Mouse (Mus musculus) neural tube, embryonic 13.5 days (tissue): ENCODE results near the gene Atp8a1. TPM values are rescaled to one million over a fixed set of nuclear protein-coding genes. Genes with fewer than 3 reads are reported as not detected.

ENCODE experiments used
- ATAC-seq: fragments of 200-750 bp; cut with Nextera tagmentation; 2 replicates; pipeline ENCODE4 v1.8.0; 2017; ENCODE audit warnings: low read depth, mild to moderate bottlenecking, moderate TSS enrichment, moderate library complexity
- H3K27ac ChIP-seq: fragments of 300-500 bp; sonication (generic); replicated peaks from 2 replicates; pipeline ENCODE4 v1.5.1; 2015; ENCODE audit warnings: moderate library complexity, mild to moderate bottlenecking, inconsistent platforms
- H3K27me3 ChIP-seq: fragments of 300-500 bp; sonication (generic); 2 replicates; pipeline ENCODE4 v1.6.1; 2015; ENCODE audit warnings: mild to moderate bottlenecking, inconsistent platforms
- H3K36me3 ChIP-seq: fragments of 300-500 bp; sonication (generic); 2 replicates; pipeline ENCODE4 v1.6.1; 2015; ENCODE audit warnings: mild to moderate bottlenecking, inconsistent platforms
- H3K4me1 ChIP-seq: fragments of 300-500 bp; sonication (generic); replicated peaks from 2 replicates; pipeline ENCODE4 v1.6.1; 2015; ENCODE audit warnings: inconsistent platforms
- H3K4me2 ChIP-seq: fragments of 300-500 bp; sonication (generic); 2 replicates; pipeline ENCODE4 v1.6.1; 2015; ENCODE audit warnings: inconsistent platforms, mild to moderate bottlenecking, moderate library complexity
- H3K4me3 ChIP-seq: fragments of 300-500 bp; sonication (generic); 2 replicates; pipeline ENCODE4 v1.5.1; 2015; ENCODE audit warnings: mild to moderate bottlenecking, inconsistent platforms
- H3K9ac ChIP-seq: fragments of 300-500 bp; sonication (generic); 2 replicates; pipeline ENCODE4 v1.6.1; 2015; ENCODE audit warnings: moderate library complexity, mild to moderate bottlenecking, inconsistent platforms
- H3K9me3 ChIP-seq: fragments of 300-500 bp; sonication (generic); 2 replicates; pipeline ENCODE4 v1.6.1; 2016; ENCODE audit warnings: inconsistent platforms
- WGBS: fragments of 180-500 bp; shearing (Covaris S2); methylation state at CpG from one replicate; pipeline ENCODE4 v1.1.7; 2015; 5-methylcytosine and 5-hydroxymethylcytosine counted together
- polyA plus RNA-seq: library from polyadenylated mRNA; unstranded; fragments of >200 nt; fragmentation: Nextera tagmentation; extraction: Ambion mirVana; gene quantifications from 2 replicates; pipeline ENCODE4 v1.2.1, GENCODE M21; 2015

Gene Atp8a1
- polyA plus RNA-seq: 44.6 and 45.1 TPM in 2 replicates

- H3K36me3 ChIP-seq: no peaks in the 10 kb centered on the region
- WGBS: 2% methylated on average over 60 of the region's 64 CpGs
- peak; percentile 94 for ATAC-seq
- peaks cover 50% of the 10 kb centered on the region for H3K4me1 ChIP-seq
- no peaks in the 10 kb centered on the region for H3K9me3 ChIP-seq
- H3K4me3 ChIP-seq: peak within 1 kb of the TSS; percentile 96
- H3K4me2 ChIP-seq: peak within 1 kb of the TSS; percentile 72
- H3K27me3 ChIP-seq: no peaks in the 10 kb centered on the region
- peak within 1 kb of the TSS; percentile 86 for H3K27ac ChIP-seq
- peak within 1 kb of the TSS; percentile 91 for H3K9ac ChIP-seq
Measured at GRCm38 (mm10) chr5:67847253-67848165, at the start of gene Atp8a1. Atp8a1 (minus strand) TSS chr5:67847434.

- Histone ChIP-seq H3K36me3 (no peaks in the 10 kb centered on the region), H3K9me3 (no peaks in the 10 kb centered on the region), H3K4me2 (peak overlapping the region; percentile 36), H3K9ac (no peak overlapping the region; the same call in 1 of the 2 replicates), H3K27me3 (no peaks in the 10 kb centered on the region), H3K27ac (peak overlapping the region; percentile 57), H3K4me3 (no peak overlapping the region), H3K4me1 (peaks cover 15% of the 10 kb centered on the region)
- ATAC-seq: peak; percentile 73
- WGBS: 19% methylated on average over 9 of the region's 9 CpGs
Measured at GRCm38 (mm10) chr5:67884422-67885210, 37.4 kb upstream of the Atp8a1 start.

- Histone ChIP-seq H3K27ac (no peak overlapping the region; the same call in 1 of the 2 replicates), H3K4me3 (no peak overlapping the region), H3K4me1 (peaks cover 15% of the 10 kb centered on the region), H3K36me3 (no peaks in the 10 kb centered on the region), H3K4me2 (no peak overlapping the region), H3K9ac (no peak overlapping the region), H3K9me3 (no peaks in the 10 kb centered on the region), H3K27me3 (no peaks in the 10 kb centered on the region)
- 42% methylated on average over 1 of the region's 1 CpGs for WGBS
- ATAC-seq: no peak
Measured at GRCm38 (mm10) chr5:67883564-67884171, 36.4 kb upstream of the Atp8a1 start.

GRCm38 (mm10) chr5:67871414-67871813 is 24.2 kb upstream of the Atp8a1 start:
- Histone ChIP-seq H3K4me2 (no peak overlapping the region), H3K27ac (no peak overlapping the region), H3K27me3 (no peaks in the 10 kb centered on the region), H3K36me3 (no peaks in the 10 kb centered on the region), H3K4me1 (no peaks in the 10 kb centered on the region), H3K9me3 (no peaks in the 10 kb centered on the region), H3K4me3 (no peak overlapping the region), H3K9ac (no peak overlapping the region)
- WGBS: 46% methylated on average over 3 of the region's 3 CpGs
- peak; percentile 50; the same call in 1 of the 2 replicates for ATAC-seq

GRCm38 (mm10) chr5:67866221-67866620 is 19.0 kb upstream of the Atp8a1 start:
- H3K27ac ChIP-seq: no peak overlapping the region
- H3K4me2 ChIP-seq: no peak overlapping the region
- no peaks in the 10 kb centered on the region for H3K4me1 ChIP-seq
- no peaks in the 10 kb centered on the region for H3K9me3 ChIP-seq
- no peak overlapping the region for H3K4me3 ChIP-seq
- ATAC-seq: no peak
- no peak overlapping the region for H3K9ac ChIP-seq
- no peaks in the 10 kb centered on the region for H3K36me3 ChIP-seq
- H3K27me3 ChIP-seq: no peaks in the 10 kb centered on the region
- WGBS: 78% methylated on average over 9 of the region's 9 CpGs

- Histone ChIP-seq H3K4me1 (no peaks in the 10 kb centered on the region), H3K4me2 (no peak overlapping the region), H3K27ac (no peak overlapping the region), H3K27me3 (no peaks in the 10 kb centered on the region), H3K36me3 (no peaks in the 10 kb centered on the region), H3K4me3 (no peak overlapping the region), H3K9me3 (no peaks in the 10 kb centered on the region), H3K9ac (no peak overlapping the region)
- no peak for ATAC-seq
- WGBS: 82% methylated on average over 5 of the region's 5 CpGs
Measured at GRCm38 (mm10) chr5:67865670-67866069, 18.4 kb upstream of the Atp8a1 start.

GRCm38 (mm10) chr5:67864508-67865060 is 17.4 kb upstream of the Atp8a1 start:
- H3K4me2 ChIP-seq: no peak overlapping the region
- no peak overlapping the region for H3K27ac ChIP-seq
- WGBS: 87% methylated on average over 2 of the region's 2 CpGs
- ATAC-seq: no peak
- H3K27me3 ChIP-seq: no peaks in the 10 kb centered on the region
- no peak overlapping the region for H3K9ac ChIP-seq
- H3K9me3 ChIP-seq: no peaks in the 10 kb centered on the region
- no peaks in the 10 kb centered on the region for H3K36me3 ChIP-seq
- H3K4me3 ChIP-seq: no peak overlapping the region
- H3K4me1 ChIP-seq: no peaks in the 10 kb centered on the region

GRCm38 (mm10) chr5:67863950-67864391 is 16.7 kb upstream of the Atp8a1 start:
- H3K36me3 ChIP-seq: no peaks in the 10 kb centered on the region
- no peaks in the 10 kb centered on the region for H3K9me3 ChIP-seq
- H3K27ac ChIP-seq: no peak overlapping the region
- WGBS: 67% methylated on average over 10 of the region's 10 CpGs
- no peak overlapping the region for H3K4me2 ChIP-seq
- H3K4me1 ChIP-seq: no peaks in the 10 kb centered on the region
- H3K9ac ChIP-seq: no peak overlapping the region
- no peak overlapping the region for H3K4me3 ChIP-seq
- no peak for ATAC-seq
- no peaks in the 10 kb centered on the region for H3K27me3 ChIP-seq

- no peak overlapping the region for H3K27ac ChIP-seq
- no peaks in the 10 kb centered on the region for H3K36me3 ChIP-seq
- 77% methylated on average over 6 of the region's 6 CpGs for WGBS
Measured at GRCm38 (mm10) chr5:67854963-67855606, 7.9 kb upstream of the Atp8a1 start.

GRCm38 (mm10) chr5:67852860-67853259 is 5.6 kb upstream of the Atp8a1 start:
- ATAC-seq: no peak
- Histone ChIP-seq H3K9ac (no peak overlapping the region), H3K4me3 (no peak overlapping the region), H3K27me3 (no peaks in the 10 kb centered on the region), H3K9me3 (no peaks in the 10 kb centered on the region), H3K4me1 (peaks cover 10% of the 10 kb centered on the region), H3K4me2 (no peak overlapping the region), H3K27ac (no peak overlapping the region), H3K36me3 (no peaks in the 10 kb centered on the region)
- 73% methylated on average over 2 of the region's 2 CpGs for WGBS

More at GRCm38 (mm10) chr5:67854963-67855606, 7.9 kb upstream of the Atp8a1 start:
- ATAC-seq: no peak
- no peak overlapping the region for H3K9ac ChIP-seq
- H3K9me3 ChIP-seq: no peaks in the 10 kb centered on the region
- H3K4me3 ChIP-seq: no peak overlapping the region
- no peaks in the 10 kb centered on the region for H3K27me3 ChIP-seq
- H3K4me1 ChIP-seq: no peaks in the 10 kb centered on the region
- H3K4me2 ChIP-seq: no peak overlapping the region

- H3K27ac ChIP-seq: no peak overlapping the region
- no peaks in the 10 kb centered on the region for H3K27me3 ChIP-seq
- WGBS: 75% methylated on average over 4 of the region's 4 CpGs
- no peak overlapping the region for H3K4me3 ChIP-seq
- H3K4me1 ChIP-seq: peaks cover 32% of the 10 kb centered on the region
- H3K4me2 ChIP-seq: no peak overlapping the region
- H3K36me3 ChIP-seq: no peaks in the 10 kb centered on the region
- H3K9ac ChIP-seq: no peak overlapping the region
- H3K9me3 ChIP-seq: no peaks in the 10 kb centered on the region
- ATAC-seq: no peak
Measured at GRCm38 (mm10) chr5:67849411-67849810, 2.2 kb upstream of the Atp8a1 start.
